Mouse (Mus musculus) megakaryocyte, adult 5-6 weeks (primary cell): Measurements from ENCODE around the gene Cfap20. TPM values are rescaled to one million over a fixed set of nuclear protein-coding genes. Genes with fewer than 3 reads are reported as not detected.

Experiments used
- ATAC-seq: 2 replicates; pipeline ENCODE4 v1.8.0; 2016; ENCODE audit warnings: mild to moderate bottlenecking, inconsistent platforms; ENCODE audit not compliant: poor library complexity, severe bottlenecking
- total RNA-seq, 2 experiments: library from RNA; stranded (forward) in 1 of 2; stranded (reverse) in 1 of 2; fragments of 153-499, 151-499 nt in 1 of 2; fragments of 221-1000, 200-1000 nt in 1 of 2; gene quantifications; 2 replicates each; pipeline versions ENCODE4 v1.2.3 to v1.2.4; 2015 to 2017

Cfap20 gene
- total RNA-seq, 2 experiments from 2014 or later = 34.7 to 53.8 TPM

- ATAC-seq = no peak
Observed at GRCm38 (mm10) chr8:95376309-95376999, 58.2 kb downstream of the Cfap20 start.

- no peak for ATAC-seq
Observed at GRCm38 (mm10) chr8:95375374-95375930, 59.2 kb downstream of the Cfap20 start.

GRCm38 (mm10) chr8:95374429-95374828 lies 60.2 kb downstream of the Cfap20 start:
- ATAC-seq = no peak

- no peak for ATAC-seq
Observed at GRCm38 (mm10) chr8:95373389-95374002, 61.2 kb downstream of the Cfap20 start.

Other genes starting within 250 kb of the Cfap20 start
- gene Kifc3, start 232.1 kb downstream of the Cfap20 start, total RNA-seq (2015) = 2.3 and 5.2 TPM in 2 replicates
- gene Kifc3, start 232.1 kb downstream of the Cfap20 start, total RNA-seq (2017) = 5.4 and 15.1 TPM in 2 replicates
- 0.96 TPM in 1 of 2 replicates, not detected in the other for gene Cngb1, start 128.3 kb downstream of the Cfap20 start, total RNA-seq (2015)
- gene Cngb1, start 128.3 kb downstream of the Cfap20 start, total RNA-seq (2017) = 0.20 TPM in 1 of 2 replicates, not detected in the other
- 0.36 TPM in 1 of 2 replicates, not detected in the other for gene Tepp, start 124.3 kb downstream of the Cfap20 start, total RNA-seq (2015)
- not detected in 2 replicates for gene Tepp, start 124.3 kb downstream of the Cfap20 start, total RNA-seq (2017)
- gene Zfp319, start 102.9 kb downstream of the Cfap20 start, total RNA-seq (2015) = 5.6 and 6.7 TPM in 2 replicates
- 3.7 and 4.2 TPM in 2 replicates for gene Zfp319, start 102.9 kb downstream of the Cfap20 start, total RNA-seq (2017)
- gene Usb1, start 102.6 kb downstream of the Cfap20 start, total RNA-seq (2015) = 28.2 and 32.4 TPM in 2 replicates
- 29.0 and 29.5 TPM in 2 replicates for gene Usb1, start 102.6 kb downstream of the Cfap20 start, total RNA-seq (2017)
- gene Mmp15, start 82.6 kb downstream of the Cfap20 start, total RNA-seq (2015) = not detected in 2 replicates
- gene Mmp15, start 82.6 kb downstream of the Cfap20 start, total RNA-seq (2017) = not detected in 2 replicates
- 83.3 and 88.4 TPM in 2 replicates for gene Csnk2a2, start 55.2 kb upstream of the Cfap20 start, total RNA-seq (2015)
- gene Csnk2a2, start 55.2 kb upstream of the Cfap20 start, total RNA-seq (2017) = 20.0 and 25.7 TPM in 2 replicates
- not detected in 2 replicates for gene Ccdc113, start 99.2 kb upstream of the Cfap20 start, total RNA-seq (2015)
- not detected in 2 replicates for gene Ccdc113, start 99.2 kb upstream of the Cfap20 start, total RNA-seq (2017)
- not detected in 2 replicates for gene Prss54, start 141.5 kb upstream of the Cfap20 start, total RNA-seq (2015)
- not detected in 2 replicates for gene Prss54, start 141.5 kb upstream of the Cfap20 start, total RNA-seq (2017)
- 12.2 and 16.9 TPM in 2 replicates for gene Gins3, start 198.6 kb upstream of the Cfap20 start, total RNA-seq (2015)
- 17.2 and 17.3 TPM in 2 replicates for gene Gins3, start 198.6 kb upstream of the Cfap20 start, total RNA-seq (2017)
- not detected in 2 replicates for gene Ndrg4, start 242.1 kb upstream of the Cfap20 start, total RNA-seq (2015)
- gene Ndrg4, start 242.1 kb upstream of the Cfap20 start, total RNA-seq (2017) = not detected in 2 replicates